Mouse (Mus musculus) right cerebral cortex, postnatal 10 days (tissue): ENCODE data around the gene Myef2.

ENCODE experiments used
- DNase-seq, 2 experiments: peaks; one replicate each; pipeline ENCODE4 v3.0.0; 2021; ENCODE audit warnings: low spot score in 2 of 2

Myef2 gene

DNA sequence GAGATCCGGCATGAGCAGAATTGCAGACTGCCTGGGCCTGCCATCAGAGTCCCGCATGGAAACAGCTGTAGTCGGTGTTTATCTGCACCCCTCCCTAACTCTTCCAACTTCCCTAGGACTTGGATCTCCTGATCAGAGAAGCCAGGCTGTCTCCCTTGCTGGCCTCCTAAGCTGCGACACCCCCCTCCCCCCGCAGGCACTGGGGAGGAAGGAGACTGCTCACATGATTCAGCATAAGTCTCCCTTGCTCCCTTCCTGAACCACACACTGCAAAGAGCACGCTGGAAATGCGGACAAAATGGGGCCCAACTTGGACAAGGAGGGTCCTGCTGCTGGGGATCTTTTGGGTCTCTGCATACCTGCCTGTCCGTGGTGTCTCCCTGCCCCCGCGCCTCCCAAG lies 55.6 kb downstream of the Myef2 start, which contains the start of gene Slc24a5:
TSS of gene Slc24a5 (plus strand) at position 231 of the 400 bp plus-strand sequence.
- no peak for DNase-seq

DNA sequence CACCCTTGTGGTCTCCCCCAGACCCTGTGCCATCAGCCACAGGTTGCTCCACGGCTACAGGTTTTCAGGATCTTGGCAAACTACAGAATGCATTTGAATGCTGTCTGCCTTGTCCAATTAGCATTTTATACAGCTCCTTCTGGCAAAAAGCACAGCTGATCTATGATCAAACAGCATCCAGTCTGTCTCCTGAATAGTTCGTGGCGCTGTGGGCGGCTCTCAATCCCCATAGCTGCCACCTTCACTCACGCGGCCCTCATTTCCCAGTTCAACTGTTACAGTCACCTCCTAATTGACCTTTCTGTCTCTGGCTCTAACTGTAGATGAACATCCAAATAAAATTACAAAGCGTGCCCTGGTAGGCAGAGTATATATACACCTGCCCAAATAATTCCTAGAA lies 56.1 kb downstream of the Myef2 start:
- DNase-seq: no peak

- no peak for DNase-seq
These were observed 60.5 kb downstream of the Myef2 start for GRCm38 (mm10) chr2:125062944-125063343.

GRCm38 (mm10) chr2:125061451-125061850 lies 62.0 kb downstream of the Myef2 start:
- DNase-seq: no peak

DNA sequence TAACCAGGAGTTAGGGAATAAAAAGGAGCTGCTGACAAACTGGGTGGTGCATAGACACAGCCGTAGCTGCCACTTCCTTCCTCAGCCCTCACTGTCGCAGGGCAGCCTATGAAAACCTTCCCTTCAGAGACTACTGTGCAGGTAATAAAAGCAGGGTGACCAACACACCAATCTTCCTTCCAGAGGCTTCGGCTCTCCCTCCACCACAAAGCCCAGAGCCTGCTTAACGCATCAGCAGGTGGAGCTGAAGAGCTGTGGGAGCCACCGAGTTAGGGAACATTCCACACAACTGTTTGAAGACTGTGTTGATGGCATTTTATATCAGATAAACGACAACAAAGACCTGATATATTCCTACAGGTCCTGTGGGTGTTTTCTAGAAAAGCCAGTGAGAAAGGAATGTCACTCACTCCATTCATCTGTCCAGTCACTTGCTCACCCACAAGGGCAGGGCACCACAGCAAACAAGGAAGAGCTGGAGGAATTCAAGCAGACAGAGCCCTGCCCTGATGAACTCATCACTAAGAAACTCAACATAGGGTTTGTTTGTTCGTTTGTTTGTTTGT lies 66.1 kb downstream of the Myef2 start:
- DNase-seq: peak; percentile 44 to 68

DNA sequence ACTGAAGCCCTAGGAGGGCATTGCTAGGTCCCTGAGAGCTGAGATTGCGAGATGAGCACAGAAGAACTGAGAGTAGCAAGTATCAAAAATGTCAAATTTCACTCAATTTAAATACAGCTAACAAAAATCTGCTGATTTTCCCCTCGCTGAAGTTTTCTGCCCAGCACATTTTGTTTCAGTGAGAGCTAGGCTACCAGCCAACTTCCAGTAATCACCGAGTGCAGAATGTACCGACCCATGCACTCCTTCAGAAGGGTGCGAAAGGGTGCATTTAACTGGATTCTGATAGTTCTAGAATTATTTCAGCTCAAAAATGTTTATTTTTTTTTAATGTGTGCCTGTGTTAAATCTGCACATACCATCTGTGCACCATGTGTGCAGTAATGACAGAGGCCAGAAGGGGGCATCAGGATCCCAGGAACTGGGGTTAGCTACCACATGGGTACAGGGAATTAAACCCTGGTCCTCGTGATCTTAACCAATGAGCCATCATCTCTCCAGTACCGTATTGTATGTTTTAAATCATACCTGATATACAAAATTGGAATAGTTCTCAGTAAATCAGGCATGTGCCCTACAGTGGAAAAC lies 68.1 kb downstream of the Myef2 start:
- DNase-seq: no peak
